ENCODE assay signal across 8 mouse cellular contexts in the genomic region with DNA sequence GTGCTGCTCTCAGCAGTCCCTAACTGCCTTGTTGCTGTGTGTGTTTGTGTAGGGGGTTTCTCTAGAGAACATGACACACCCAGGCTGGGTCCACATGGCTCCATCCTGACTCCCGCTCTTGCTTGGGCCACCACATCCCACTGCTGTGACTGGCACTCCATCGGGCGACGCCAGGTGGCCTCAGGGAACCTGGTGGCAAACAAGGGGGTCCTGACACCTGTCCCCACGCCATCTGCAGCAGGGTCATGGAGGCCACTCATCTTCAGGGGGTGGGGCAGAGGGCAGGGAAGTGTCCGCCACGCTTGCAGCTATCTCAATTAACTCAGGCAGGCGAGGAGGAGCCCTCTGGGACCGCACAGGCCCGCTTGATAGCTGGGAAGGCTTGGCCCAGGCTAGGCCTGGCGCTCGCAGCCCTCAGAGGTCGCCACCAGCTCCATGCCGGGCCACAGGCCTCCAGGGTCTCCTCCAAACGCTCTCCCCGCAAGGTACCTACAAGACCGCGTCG. TPM values are rescaled to one million over a fixed set of nuclear protein-coding genes. Genes with fewer than 3 reads are reported as not detected.
DNase-seq lines count a peak whose midpoint lies in the region; ATAC-seq and TF ChIP-seq lines count a peak whose summit lies in the region.

No protein-coding gene starts in this region.

- H3K9ac ChIP-seq in heart, embryonic 12.5 days = peak overlapping the region; percentile 72
- peak overlapping the region; percentile 42 for H3K9ac ChIP-seq in kidney, embryonic 15.5 days
- H3K9ac ChIP-seq in midbrain, embryonic 13.5 days (replicated peaks) = peak overlapping the region; percentile 26

- intact Hi-C loops in heart, postnatal 36 days (cut with DNase I) = no loop called here

- ATAC-seq in heart, embryonic 12.5 days (ENCODE audit: insufficient number of reproducible peaks, low FRiP score) = peak; percentile 52
- peak; percentile 8 for ATAC-seq in Patski
- peak; percentile 55 for ATAC-seq in erythroid progenitor cell, adult 5-6 weeks (replicated peaks; ENCODE audit: low FRiP score, poor library complexity, severe bottlenecking)
- peak; percentile 49 for ATAC-seq in kidney, embryonic 15.5 days (replicated peaks; ENCODE audit: low FRiP score)
- peak; percentile 74 for ATAC-seq in midbrain, embryonic 13.5 days

- no peaks in the 10 kb centered on the region for H3K9me3 ChIP-seq in heart, embryonic 12.5 days (replicated peaks)
- H3K9me3 ChIP-seq in kidney, embryonic 15.5 days (replicated peaks) = no peaks in the 10 kb centered on the region
- no peaks in the 10 kb centered on the region for H3K9me3 ChIP-seq in midbrain, embryonic 13.5 days

- CTCF ChIA-PET in Patski (lab: Charles Lee) = interaction anchor here (1.5 to 2.8 kb wide), 2 partner anchors 10 to 16 kb away, joined by 5 to 9 read pairs; no protein-coding TSS in a partner anchor

- peaks cover 19% of the 10 kb centered on the region for H3K27me3 ChIP-seq in heart, embryonic 12.5 days (replicated peaks)
- H3K27me3 ChIP-seq in Patski = no peaks in the 10 kb centered on the region
- no peaks in the 10 kb centered on the region for H3K27me3 ChIP-seq in kidney, embryonic 15.5 days
- H3K27me3 ChIP-seq in midbrain, embryonic 13.5 days = peaks cover 22% of the 10 kb centered on the region

- DNase-seq in heart, postnatal 36 days = no peak
- DNase-seq in Patski (ENCODE audit: low read depth, low spot score) = no peak
- DNase-seq in urinary bladder, postnatal 36 days (ENCODE audit: low spot score in 2 of 2) = no peak
- no peak for DNase-seq in layer of hippocampus, postnatal 25 days (ENCODE audit: extremely low spot score in 1 of 2, low spot score in 1 of 2)

- POLR2A ChIA-PET in Patski (lab: Charles Lee) = interaction anchor here (0.5 to 1.0 kb wide), 2 partner anchors 17 to 225 kb away, joined by 3 to 7 read pairs; a partner anchor contains a TSS

- in situ Hi-C loops in Patski (cut with MboI; ENCODE audit: low pct_unique_long_range_greater_than_20kb) = loop anchor here (25.0 kb wide), 1 partner anchor 133 kb away; a partner anchor contains a TSS

- TF ChIP-seq CTCF in Patski (IDR thresholded peaks at IDR 0.05) = no peak

- no peak overlapping the region for H3K27ac ChIP-seq in heart, embryonic 12.5 days (ENCODE audit: poor library complexity, severe bottlenecking)
- no peak overlapping the region for H3K27ac ChIP-seq in kidney, embryonic 15.5 days
- no peak overlapping the region for H3K27ac ChIP-seq in midbrain, embryonic 13.5 days

- WGBS in heart, embryonic 12.5 days = 12% methylated on average over 19 of the region's 19 CpGs
- WGBS in kidney, embryonic 15.5 days = 8% methylated on average over 19 of the region's 19 CpGs
- WGBS in midbrain, embryonic 13.5 days = 10% methylated on average over 19 of the region's 19 CpGs

- peak overlapping the region; percentile 57 for H3K4me3 ChIP-seq in heart, embryonic 12.5 days
- H3K4me3 ChIP-seq in kidney, embryonic 15.5 days (replicated peaks) = peak overlapping the region; percentile 57
- peak overlapping the region; percentile 42 for H3K4me3 ChIP-seq in midbrain, embryonic 13.5 days (replicated peaks)

- peaks cover 18% of the 10 kb centered on the region for H3K4me1 ChIP-seq in heart, embryonic 12.5 days (replicated peaks)
- peaks cover 19% of the 10 kb centered on the region for H3K4me1 ChIP-seq in kidney, embryonic 15.5 days
- peaks cover 12% of the 10 kb centered on the region for H3K4me1 ChIP-seq in midbrain, embryonic 13.5 days (replicated peaks)

- peak overlapping the region; percentile 87 for H3K4me2 ChIP-seq in heart, embryonic 12.5 days
- H3K4me2 ChIP-seq in kidney, embryonic 15.5 days = peak overlapping the region; percentile 97
- peak overlapping the region; percentile 55 for H3K4me2 ChIP-seq in midbrain, embryonic 13.5 days (replicated peaks)

- no peaks in the 10 kb centered on the region for H3K36me3 ChIP-seq in heart, embryonic 12.5 days
- H3K36me3 ChIP-seq in kidney, embryonic 15.5 days = no peaks in the 10 kb centered on the region
- no peaks in the 10 kb centered on the region for H3K36me3 ChIP-seq in midbrain, embryonic 13.5 days

RNA-seq across cellular contexts. Expression of a gene that starts 0.5 kb away (rescaled TPM):
- 1.6 and 1.7 TPM in 2 replicates for polyA plus RNA-seq in heart, embryonic 12.5 days (2016; fragmentation: Nextera tagmentation; extraction: Ambion mirVana)
- 1 to 10 TPM; 7.6 to 8.3 TPM for total RNA-seq in heart, postnatal 36 days (2021)
- 5.3 TPM for polyA plus RNA-seq in Patski (2021)
- 22.3 and 24.7 TPM in 2 replicates for total RNA-seq in erythroid progenitor cell, adult 5-6 weeks (2015; ENCODE audit: low replicate concordance)
- total RNA-seq in erythroid progenitor cell, adult 5-6 weeks (2017; ENCODE audit: low replicate concordance) = 23.8 and 25.2 TPM in 2 replicates
- polyA plus RNA-seq in kidney, embryonic 15.5 days (2015; fragmentation: Nextera tagmentation; extraction: Ambion mirVana) = 1.5 and 1.7 TPM in 2 replicates
- 4.7 and 4.9 TPM in 2 replicates for polyA plus RNA-seq in midbrain, embryonic 13.5 days (2015; fragmentation: Nextera tagmentation; extraction: Ambion mirVana)
- 10 to 100 TPM; 29.3 to 33.8 TPM for total RNA-seq in layer of hippocampus, postnatal 25 days (2021)

RNA-seq across cellular contexts. Expression of a gene that starts 17.0 kb away (rescaled TPM):
- polyA plus RNA-seq in heart, embryonic 12.5 days (2016; fragmentation: Nextera tagmentation; extraction: Ambion mirVana) = 16.1 and 17.0 TPM in 2 replicates
- total RNA-seq in heart, postnatal 36 days (2021) = 10 to 100 TPM; 14.4 to 16.2 TPM
- polyA plus RNA-seq in Patski (2021) = 45.4 TPM
- total RNA-seq in erythroid progenitor cell, adult 5-6 weeks (2015; ENCODE audit: low replicate concordance) = 2.5 TPM in 1 of 2 replicates, not detected in the other
- 3.5 and 15.1 TPM in 2 replicates for total RNA-seq in erythroid progenitor cell, adult 5-6 weeks (2017; ENCODE audit: low replicate concordance)
- polyA plus RNA-seq in kidney, embryonic 15.5 days (2015; fragmentation: Nextera tagmentation; extraction: Ambion mirVana) = 22.5 and 24.7 TPM in 2 replicates
- polyA plus RNA-seq in midbrain, embryonic 13.5 days (2015; fragmentation: Nextera tagmentation; extraction: Ambion mirVana) = 25.4 and 30.6 TPM in 2 replicates
- 10 to 100 TPM; 33.9 to 35.0 TPM for total RNA-seq in layer of hippocampus, postnatal 25 days (2021)

RNA-seq across cellular contexts. Expression of a gene that starts 20.8 kb away (rescaled TPM):
- 69.7 and 78.8 TPM in 2 replicates for polyA plus RNA-seq in heart, embryonic 12.5 days (2016; fragmentation: Nextera tagmentation; extraction: Ambion mirVana)
- total RNA-seq in heart, postnatal 36 days (2021) = 10 to 100 TPM; 36.5 to 39.0 TPM
- 89.3 TPM for polyA plus RNA-seq in Patski (2021)
- 22.6 and 57.3 TPM in 2 replicates for total RNA-seq in erythroid progenitor cell, adult 5-6 weeks (2015; ENCODE audit: low replicate concordance)
- total RNA-seq in erythroid progenitor cell, adult 5-6 weeks (2017; ENCODE audit: low replicate concordance) = 21.8 and 56.7 TPM in 2 replicates
- 101 and 108 TPM in 2 replicates for polyA plus RNA-seq in kidney, embryonic 15.5 days (2015; fragmentation: Nextera tagmentation; extraction: Ambion mirVana)
- 82.3 and 85.8 TPM in 2 replicates for polyA plus RNA-seq in midbrain, embryonic 13.5 days (2015; fragmentation: Nextera tagmentation; extraction: Ambion mirVana)
- 10 to 100 TPM; 44.9 to 45.8 TPM for total RNA-seq in layer of hippocampus, postnatal 25 days (2021)

Comparison
In these comparisons a context has a peak if more than half of its experiments do, and no peak if none do; other contexts are left out.
1. ATAC-seq: peak in every context shown above with its lines; median percentile 74 in midbrain, embryonic 13.5 days; 55 in erythroid progenitor cell, adult 5-6 weeks; 52 in heart, embryonic 12.5 days; 49 in kidney, embryonic 15.5 days; 8 in Patski.